Mouse (Mus musculus): ENCODE measurements around the gene Slc41a1.

DNA sequence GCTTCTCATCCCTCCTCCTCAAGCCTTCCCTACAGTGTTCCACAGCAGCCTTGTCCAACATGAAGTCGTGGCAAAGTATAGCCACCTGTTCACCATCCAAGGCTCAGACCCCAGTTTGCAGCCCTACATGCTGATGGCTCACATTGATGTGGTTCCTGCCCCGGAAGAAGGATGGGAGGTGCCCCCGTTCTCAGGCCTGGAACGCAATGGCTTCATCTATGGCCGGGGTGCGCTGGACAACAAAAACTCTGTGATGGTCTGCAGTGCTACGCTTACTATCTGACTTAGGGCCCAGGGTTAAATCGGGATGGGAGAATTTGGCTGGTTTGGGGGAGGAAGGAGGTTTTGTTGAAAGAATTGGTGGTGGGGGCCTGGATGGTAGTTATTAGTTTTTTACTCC lies 26.2 kb upstream of the Slc41a1 start:
- TF ChIP-seq CTCF (IDR thresholded peaks at IDR 0.05; ENCODE audit: extremely low read depth, insufficient read length, insufficient replicate concordance, low read depth, low read length) (no peak), POLR2A (IDR thresholded peaks at IDR 0.05; ENCODE audit: low read depth, low read length) (no peak)

Measured in small intestine, adult 2 months (tissue).